Mouse (Mus musculus): Measurements from ENCODE around the gene Lats2. TPM values are rescaled to one million over a fixed set of nuclear protein-coding genes. Genes with fewer than 3 reads are reported as not detected.
A peak's percentile ranks its signal among the peaks of the same experiment; 100 is the strongest.

Lats2 gene
- total and polyA plus RNA-seq, 2 experiments from 2014 or later = 17.2 to 43.7 TPM

GRCm38 (mm10) chr14:57711059-57711458 lies 47.1 kb downstream of the Lats2 start:
- 70% methylated on average over 6 of the region's 6 CpGs for WGBS
- Histone ChIP-seq H3K27me3 (ENCODE audit: control insufficient read depth, insufficient read depth, low read length) (no peaks in the 10 kb centered on the region), H3K9me3 (replicated peaks; ENCODE audit: control insufficient read depth, low read length) (no peaks in the 10 kb centered on the region), H3K4me1 (ENCODE audit: control insufficient read depth, insufficient read depth) (peaks cover 40% of the 10 kb centered on the region), H3K4me3 (ENCODE audit: low read depth, low read length) (no peak overlapping the region), H3K9ac (replicated peaks; ENCODE audit: low read depth, low read length) (no peak overlapping the region), H3K4me2 (ENCODE audit: low read depth, low read length) (no peak overlapping the region), H3K27ac (ENCODE audit: low read depth) (no peak overlapping the region), H3K36me3 (replicated peaks; ENCODE audit: control insufficient read depth, insufficient read depth, low read length) (peaks cover 5% of the 10 kb centered on the region; the same call in 1 of the 2 replicates)
- DNase-seq (ENCODE audit: low spot score) (no peak), ATAC-seq (ENCODE audit: insufficient read depth, low read depth) (no peak)
- TF ChIP-seq CTCF (IDR thresholded peaks at IDR 0.05; ENCODE audit: low read depth) (no peak), EP300 (IDR thresholded peaks at IDR 0.05; ENCODE audit: low read depth) (no peak)

GRCm38 (mm10) chr14:57709171-57709570 lies 49.0 kb downstream of the Lats2 start:
- Histone ChIP-seq H3K36me3 (replicated peaks; ENCODE audit: control insufficient read depth, insufficient read depth, low read length) (peaks cover 19% of the 10 kb centered on the region), H3K4me1 (ENCODE audit: control insufficient read depth, insufficient read depth) (peaks cover 40% of the 10 kb centered on the region), H3K9me3 (replicated peaks; ENCODE audit: control insufficient read depth, low read length) (no peaks in the 10 kb centered on the region), H3K9ac (replicated peaks; ENCODE audit: low read depth, low read length) (0 out of 2 replicates have a peak overlapping the region, but pooled peaks have one; percentile 39), H3K4me3 (ENCODE audit: low read depth, low read length) (no peak overlapping the region), H3K27ac (ENCODE audit: low read depth) (peak overlapping the region; percentile 86), H3K27me3 (ENCODE audit: control insufficient read depth, insufficient read depth, low read length) (no peaks in the 10 kb centered on the region), H3K4me2 (ENCODE audit: low read depth, low read length) (peak overlapping the region; percentile 40)
- TF ChIP-seq EP300 (IDR thresholded peaks at IDR 0.05; ENCODE audit: low read depth) (no peak), CTCF (IDR thresholded peaks at IDR 0.05; ENCODE audit: low read depth) (no peak)
- ATAC-seq (ENCODE audit: insufficient read depth, low read depth) (peak; percentile 82), DNase-seq (ENCODE audit: low spot score) (peak; percentile 80)
- 27% methylated on average over 10 of the region's 10 CpGs for WGBS

GRCm38 (mm10) chr14:57708580-57708979 lies 49.6 kb downstream of the Lats2 start:
- Histone ChIP-seq H3K4me3 (ENCODE audit: low read depth, low read length) (no peak overlapping the region), H3K27ac (ENCODE audit: low read depth) (peak overlapping the region; percentile 86), H3K9ac (replicated peaks; ENCODE audit: low read depth, low read length) (no peak overlapping the region), H3K4me1 (ENCODE audit: control insufficient read depth, insufficient read depth) (peaks cover 40% of the 10 kb centered on the region), H3K27me3 (ENCODE audit: control insufficient read depth, insufficient read depth, low read length) (no peaks in the 10 kb centered on the region), H3K9me3 (replicated peaks; ENCODE audit: control insufficient read depth, low read length) (no peaks in the 10 kb centered on the region), H3K4me2 (ENCODE audit: low read depth, low read length) (peak overlapping the region; percentile 40), H3K36me3 (replicated peaks; ENCODE audit: control insufficient read depth, insufficient read depth, low read length) (peaks cover 23% of the 10 kb centered on the region)
- 43% methylated on average over 7 of the region's 7 CpGs for WGBS
- ATAC-seq (ENCODE audit: insufficient read depth, low read depth) (no peak), DNase-seq (ENCODE audit: low spot score) (no peak)
- TF ChIP-seq EP300 (IDR thresholded peaks at IDR 0.05; ENCODE audit: low read depth) = no peak
- TF ChIP-seq CTCF (IDR thresholded peaks at IDR 0.05; ENCODE audit: low read depth) = no peak

- Histone ChIP-seq H3K9me3 (replicated peaks; ENCODE audit: control insufficient read depth, low read length) (no peaks in the 10 kb centered on the region), H3K9ac (replicated peaks; ENCODE audit: low read depth, low read length) (no peak overlapping the region), H3K36me3 (replicated peaks; ENCODE audit: control insufficient read depth, insufficient read depth, low read length) (peaks cover 26% of the 10 kb centered on the region), H3K4me3 (ENCODE audit: low read depth, low read length) (no peak overlapping the region), H3K4me1 (ENCODE audit: control insufficient read depth, insufficient read depth) (peaks cover 36% of the 10 kb centered on the region), H3K27me3 (ENCODE audit: control insufficient read depth, insufficient read depth, low read length) (no peaks in the 10 kb centered on the region), H3K4me2 (ENCODE audit: low read depth, low read length) (peak overlapping the region; percentile 24; the same call in 1 of the 2 replicates), H3K27ac (ENCODE audit: low read depth) (peak overlapping the region; percentile 86)
- WGBS = 53% methylated on average over 18 of the region's 18 CpGs
- TF ChIP-seq EP300 (IDR thresholded peaks at IDR 0.05; ENCODE audit: low read depth) = no peak
- no peak for TF ChIP-seq CTCF (IDR thresholded peaks at IDR 0.05; ENCODE audit: low read depth)
- DNase-seq (ENCODE audit: low spot score) (peak; percentile 28), ATAC-seq (ENCODE audit: insufficient read depth, low read depth) (peak; percentile 33; the same call in 1 of the 2 replicates)
These were observed 50.9 kb downstream of the Lats2 start for GRCm38 (mm10) chr14:57707100-57707893.

- no peak overlapping the region for H3K4me3 ChIP-seq (ENCODE audit: low read depth, low read length)
- H3K4me1 ChIP-seq (ENCODE audit: control insufficient read depth, insufficient read depth) = peaks cover 36% of the 10 kb centered on the region
- no peak overlapping the region for H3K9ac ChIP-seq (replicated peaks; ENCODE audit: low read depth, low read length)
- no peaks in the 10 kb centered on the region for H3K9me3 ChIP-seq (replicated peaks; ENCODE audit: control insufficient read depth, low read length)
- no peaks in the 10 kb centered on the region for H3K27me3 ChIP-seq (ENCODE audit: control insufficient read depth, insufficient read depth, low read length)
- no peak for ATAC-seq (ENCODE audit: insufficient read depth, low read depth)
- peaks cover 31% of the 10 kb centered on the region for H3K36me3 ChIP-seq (replicated peaks; ENCODE audit: control insufficient read depth, insufficient read depth, low read length)
- peak overlapping the region; percentile 86 for H3K27ac ChIP-seq (ENCODE audit: low read depth)
- DNase-seq (ENCODE audit: low spot score) = no peak
- WGBS = 73% methylated on average over 4 of the region's 4 CpGs
- TF ChIP-seq EP300 (IDR thresholded peaks at IDR 0.05; ENCODE audit: low read depth) = no peak
- TF ChIP-seq CTCF (IDR thresholded peaks at IDR 0.05; ENCODE audit: low read depth) = no peak
- no peak overlapping the region for H3K4me2 ChIP-seq (ENCODE audit: low read depth, low read length)
These were observed 51.5 kb downstream of the Lats2 start for GRCm38 (mm10) chr14:57706760-57707099.
